Mouse (Mus musculus): ENCODE data around the gene Raet1e.
"Not testable (repeated sequence)": the region's sequence is repeated elsewhere in the genome, so short reads cannot be mapped to it uniquely, and the experiment has no call there.

GRCm38 (mm10) chr10:22212012-22212696 lies 53.8 kb downstream of the Raet1e start:
- not testable (repeated sequence) for TF ChIP-seq GATA2 (IDR thresholded peaks at IDR 0.05; ENCODE audit: borderline replicate concordance, low read depth, low read length); CTCF (IDR thresholded peaks at IDR 0.05; ENCODE audit: low read depth, low read length); GATA1 (IDR thresholded peaks at IDR 0.05; ENCODE audit: borderline replicate concordance, low read length)
